Mouse (Mus musculus): ENCODE measurements at regions not wholly inside any gene's neighbourhood (a gene's known extent, or its start where the extent isn't known, plus 50 kb on each side); places are given as distances from the start of the nearest gene placed in this dataset.

- H3K4me2 ChIP-seq = no peak overlapping the region
- ATAC-seq (ENCODE audit: insufficient read depth) = no peak
- H3K9me3 ChIP-seq (ENCODE audit: low read depth, low read length) = no peaks in the 10 kb centered on the region
- no peaks in the 10 kb centered on the region for H3K36me3 ChIP-seq (ENCODE audit: insufficient read depth)
- no peaks in the 10 kb centered on the region for H3K27me3 ChIP-seq (ENCODE audit: insufficient read depth, low read length)
- no peak overlapping the region for H3K4me3 ChIP-seq (ENCODE audit: low read depth, low read length)
- no peak overlapping the region for H3K9ac ChIP-seq
- H3K4me1 ChIP-seq (ENCODE audit: insufficient read depth) = no peaks in the 10 kb centered on the region
- WGBS = 55% methylated on average over 2 of the region's 2 CpGs
- DNase-seq = no peak
- H3K27ac ChIP-seq (ENCODE audit: low read depth) = no peak overlapping the region
- no peak for TF ChIP-seq CTCF (IDR thresholded peaks at IDR 0.05; ENCODE audit: low read depth)
Measured at GRCm38 (mm10) chr1:143464863-143465262, 175.6 kb upstream of the B3galt2 start.

DNA sequence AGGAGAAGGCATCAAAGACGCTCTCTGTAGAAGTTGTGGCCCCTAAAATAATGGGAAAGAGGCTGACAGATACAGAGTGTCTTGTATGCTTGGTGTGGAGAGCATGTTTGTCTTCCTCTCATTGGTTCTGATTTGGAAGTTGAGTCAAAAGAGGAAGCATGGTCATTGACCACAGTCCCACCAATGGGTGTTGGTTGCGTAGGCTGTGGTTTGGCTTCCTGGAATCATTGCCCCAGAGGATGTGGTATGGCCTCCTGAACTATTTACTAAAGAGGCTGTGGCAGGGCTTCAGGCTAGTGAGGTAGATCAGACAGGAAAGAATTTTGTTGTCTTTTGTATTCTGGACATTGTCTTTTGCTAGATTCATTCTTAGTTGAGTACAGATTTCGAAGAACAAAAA is 174.4 kb upstream of the B3galt2 start:
- TF ChIP-seq CTCF (IDR thresholded peaks at IDR 0.05; ENCODE audit: low read depth) = no peak
- no peak for DNase-seq
- H3K4me2 ChIP-seq = no peak overlapping the region
- H3K27ac ChIP-seq (ENCODE audit: low read depth) = no peak overlapping the region
- H3K4me1 ChIP-seq (ENCODE audit: insufficient read depth) = no peaks in the 10 kb centered on the region
- WGBS = 85% methylated on average over 3 of the region's 3 CpGs
- H3K36me3 ChIP-seq (ENCODE audit: insufficient read depth) = no peaks in the 10 kb centered on the region
- no peak overlapping the region for H3K9ac ChIP-seq
- H3K4me3 ChIP-seq (ENCODE audit: low read depth, low read length) = no peak overlapping the region
- no peaks in the 10 kb centered on the region for H3K27me3 ChIP-seq (ENCODE audit: insufficient read depth, low read length)
- no peaks in the 10 kb centered on the region for H3K9me3 ChIP-seq (ENCODE audit: low read depth, low read length)
- no peak for ATAC-seq (ENCODE audit: insufficient read depth)

- ATAC-seq (ENCODE audit: insufficient read depth) = no peak
- TF ChIP-seq CTCF (IDR thresholded peaks at IDR 0.05; ENCODE audit: low read depth) = no peak
- Histone ChIP-seq H3K9ac (no peak overlapping the region), H3K4me2 (no peak overlapping the region), H3K4me1 (ENCODE audit: insufficient read depth) (no peaks in the 10 kb centered on the region), H3K27ac (ENCODE audit: low read depth) (no peak overlapping the region), H3K27me3 (ENCODE audit: insufficient read depth, low read length) (no peaks in the 10 kb centered on the region), H3K9me3 (ENCODE audit: low read depth, low read length) (no peaks in the 10 kb centered on the region), H3K36me3 (ENCODE audit: insufficient read depth) (no peaks in the 10 kb centered on the region), H3K4me3 (ENCODE audit: low read depth, low read length) (no peak overlapping the region)
- WGBS = 84% methylated on average over 2 of the region's 2 CpGs
- DNase-seq = no peak
Measured at GRCm38 (mm10) chr1:143475329-143475728, 165.1 kb upstream of the B3galt2 start.

DNA sequence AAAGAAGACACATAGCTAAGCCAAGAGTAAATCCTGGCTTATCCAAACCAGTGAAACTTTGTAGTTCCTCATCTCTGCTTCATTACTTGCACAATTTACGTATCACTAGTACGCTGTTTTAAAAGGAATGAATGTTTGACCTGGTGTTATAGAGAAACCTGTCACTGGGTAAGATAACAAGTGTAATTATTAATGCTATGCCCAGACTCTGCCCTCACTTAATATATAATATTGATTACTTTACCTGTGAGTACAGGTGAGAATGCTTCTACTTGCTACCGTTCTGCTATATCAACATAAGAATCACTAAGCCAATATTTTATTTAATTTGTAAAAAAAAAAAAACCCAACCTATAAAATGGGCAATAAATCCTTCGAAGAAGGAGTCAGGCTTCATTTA is 157.1 kb upstream of the B3galt2 start:
- no peaks in the 10 kb centered on the region for H3K4me1 ChIP-seq (ENCODE audit: insufficient read depth)
- H3K4me3 ChIP-seq (ENCODE audit: low read depth, low read length) = no peak overlapping the region
- H3K9me3 ChIP-seq (ENCODE audit: low read depth, low read length) = no peaks in the 10 kb centered on the region
- DNase-seq = no peak
- no peak overlapping the region for H3K27ac ChIP-seq (ENCODE audit: low read depth)
- TF ChIP-seq CTCF (IDR thresholded peaks at IDR 0.05; ENCODE audit: low read depth) = no peak
- 80% methylated on average over 4 of the region's 4 CpGs for WGBS
- no peak overlapping the region for H3K4me2 ChIP-seq
- H3K36me3 ChIP-seq (ENCODE audit: insufficient read depth) = no peaks in the 10 kb centered on the region
- H3K9ac ChIP-seq = no peak overlapping the region
- ATAC-seq (ENCODE audit: insufficient read depth) = no peak
- no peaks in the 10 kb centered on the region for H3K27me3 ChIP-seq (ENCODE audit: insufficient read depth, low read length)

- 73% methylated on average over 1 of the region's 1 CpGs for WGBS
- Histone ChIP-seq H3K36me3 (ENCODE audit: insufficient read depth) (no peaks in the 10 kb centered on the region), H3K4me1 (ENCODE audit: insufficient read depth) (no peaks in the 10 kb centered on the region), H3K4me3 (ENCODE audit: low read depth, low read length) (no peak overlapping the region), H3K9me3 (ENCODE audit: low read depth, low read length) (no peaks in the 10 kb centered on the region), H3K4me2 (no peak overlapping the region), H3K27ac (ENCODE audit: low read depth) (no peak overlapping the region), H3K9ac (no peak overlapping the region), H3K27me3 (ENCODE audit: insufficient read depth, low read length) (no peaks in the 10 kb centered on the region)
- DNase-seq = no peak
- no peak for TF ChIP-seq CTCF (IDR thresholded peaks at IDR 0.05; ENCODE audit: low read depth)
- no peak for ATAC-seq (ENCODE audit: insufficient read depth)
Measured at GRCm38 (mm10) chr1:143484936-143485335, 155.5 kb upstream of the B3galt2 start.

GRCm38 (mm10) chr1:143497092-143497491 is 143.4 kb upstream of the B3galt2 start:
- 77% methylated on average over 8 of the region's 8 CpGs for WGBS
- Histone ChIP-seq H3K27me3 (ENCODE audit: insufficient read depth, low read length) (no peaks in the 10 kb centered on the region), H3K27ac (ENCODE audit: low read depth) (no peak overlapping the region), H3K36me3 (ENCODE audit: insufficient read depth) (no peaks in the 10 kb centered on the region), H3K4me1 (ENCODE audit: insufficient read depth) (no peaks in the 10 kb centered on the region), H3K4me2 (no peak overlapping the region), H3K9ac (no peak overlapping the region), H3K4me3 (ENCODE audit: low read depth, low read length) (no peak overlapping the region), H3K9me3 (ENCODE audit: low read depth, low read length) (no peaks in the 10 kb centered on the region)
- DNase-seq (no peak), ATAC-seq (ENCODE audit: insufficient read depth) (no peak)
- no peak for TF ChIP-seq CTCF (IDR thresholded peaks at IDR 0.05; ENCODE audit: low read depth)

DNA sequence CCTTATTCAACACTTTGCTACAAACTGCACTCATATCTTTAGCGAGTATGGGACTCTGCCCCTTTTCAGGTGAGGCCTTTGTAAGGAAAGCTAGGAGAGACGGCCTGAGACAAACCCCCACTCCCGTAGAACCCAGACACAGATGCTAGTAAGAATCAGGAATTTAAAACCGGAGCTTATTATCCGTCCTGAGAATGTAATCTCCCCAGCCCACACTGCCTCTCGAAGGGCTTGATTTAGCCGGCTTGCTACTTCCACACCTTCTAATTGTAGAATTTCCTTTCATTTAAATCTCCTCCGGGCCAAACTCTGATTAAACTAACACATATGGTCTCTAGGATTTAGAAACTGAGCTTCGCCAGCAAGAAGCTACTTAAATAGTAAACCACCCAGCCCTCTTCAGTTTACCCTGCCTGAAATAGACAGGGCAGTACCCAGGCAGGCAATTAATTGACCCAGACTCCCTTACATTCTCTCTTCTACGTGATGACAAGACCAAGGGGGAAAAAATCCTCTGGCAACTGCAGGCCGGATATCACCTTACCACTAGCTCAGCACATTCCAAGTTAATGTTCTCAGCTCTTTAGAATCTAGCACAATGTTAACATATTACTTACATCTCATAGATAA is 136.9 kb upstream of the B3galt2 start:
- TF ChIP-seq CTCF (IDR thresholded peaks at IDR 0.05; ENCODE audit: low read depth) = no peak
- no peaks in the 10 kb centered on the region for H3K27me3 ChIP-seq (ENCODE audit: insufficient read depth, low read length)
- no peaks in the 10 kb centered on the region for H3K9me3 ChIP-seq (ENCODE audit: low read depth, low read length)
- WGBS = 55% methylated on average over 11 of the region's 11 CpGs
- no peaks in the 10 kb centered on the region for H3K36me3 ChIP-seq (ENCODE audit: insufficient read depth)
- no peak overlapping the region for H3K9ac ChIP-seq
- ATAC-seq (ENCODE audit: insufficient read depth) = no peak
- DNase-seq = peak; percentile 3
- no peaks in the 10 kb centered on the region for H3K4me1 ChIP-seq (ENCODE audit: insufficient read depth)
- H3K4me2 ChIP-seq = no peak overlapping the region
- 0 out of 2 replicates have a peak overlapping the region, but pooled peaks have one; percentile 12 for H3K27ac ChIP-seq (ENCODE audit: low read depth)
- no peak overlapping the region for H3K4me3 ChIP-seq (ENCODE audit: low read depth, low read length)

GRCm38 (mm10) chr1:143504066-143504440 is 136.4 kb upstream of the B3galt2 start:
- H3K4me3 ChIP-seq (ENCODE audit: low read depth, low read length) = no peak overlapping the region
- H3K4me2 ChIP-seq = no peak overlapping the region
- no peak for ATAC-seq (ENCODE audit: insufficient read depth)
- no peaks in the 10 kb centered on the region for H3K9me3 ChIP-seq (ENCODE audit: low read depth, low read length)
- no peak for DNase-seq
- H3K9ac ChIP-seq = no peak overlapping the region
- H3K4me1 ChIP-seq (ENCODE audit: insufficient read depth) = no peaks in the 10 kb centered on the region
- 67% methylated on average over 3 of the region's 3 CpGs for WGBS
- no peak for TF ChIP-seq CTCF (IDR thresholded peaks at IDR 0.05; ENCODE audit: low read depth)
- H3K27ac ChIP-seq (ENCODE audit: low read depth) = no peak overlapping the region
- H3K27me3 ChIP-seq (ENCODE audit: insufficient read depth, low read length) = no peaks in the 10 kb centered on the region
- no peaks in the 10 kb centered on the region for H3K36me3 ChIP-seq (ENCODE audit: insufficient read depth)
